ENCODE assay signal across 24 mouse cellular contexts in the genomic region with DNA sequence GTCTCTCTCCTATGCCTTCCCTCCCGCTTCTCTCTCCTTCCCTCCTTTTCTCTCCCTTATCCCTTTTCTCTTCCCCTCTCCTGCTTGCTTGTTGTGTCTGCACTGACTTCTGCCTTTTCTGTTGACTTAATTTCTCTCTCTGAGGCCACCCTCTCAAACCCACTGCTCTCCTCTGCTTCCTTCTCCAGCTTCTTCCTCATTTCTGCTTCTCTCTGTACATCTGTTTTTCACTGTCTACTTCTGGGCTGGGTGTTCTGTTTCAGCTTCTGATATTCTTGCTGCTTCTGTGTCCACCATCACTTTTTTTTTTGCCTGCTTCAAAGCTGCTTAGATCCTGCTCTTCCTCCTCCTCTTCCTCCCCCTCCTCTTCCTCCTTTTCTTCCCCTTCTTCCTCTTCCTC.
"Had no signal": no experiment of that assay in that cellular context is flagged by ENCODE, and none has a peak within 500 bp of the region (broad histone marks: within the 10 kb centered on the region; RNA-seq: fewer than 3 reads in every experiment).

No protein-coding gene starts in this region.

- H3K4me3 ChIP-seq: gastrocnemius, adult 2 months; heart, embryonic 10.5 days; heart, embryonic 12.5 days; intestine, embryonic 15.5 days; layer of hippocampus, adult 2 months; limb, embryonic 13.5 days; limb, embryonic 15.5 days; liver, embryonic 12.5 days had no signal

- H3K27ac ChIP-seq: gastrocnemius, adult 2 months; heart, embryonic 10.5 days; hindbrain, embryonic 14.5 days; intestine, embryonic 15.5 days; layer of hippocampus, adult 2 months; limb, embryonic 13.5 days; limb, embryonic 15.5 days; liver, embryonic 12.5 days had no signal

- H3K27me3 ChIP-seq: heart, embryonic 12.5 days; intestine, embryonic 15.5 days; limb, embryonic 13.5 days; limb, embryonic 15.5 days; liver, embryonic 12.5 days had no signal

- H3K9ac ChIP-seq: heart, embryonic 12.5 days; hindbrain, embryonic 14.5 days; intestine, embryonic 15.5 days; limb, embryonic 13.5 days; limb, embryonic 15.5 days; liver, embryonic 12.5 days had no signal

- ATAC-seq: hindbrain, embryonic 16.5 days; inflammation-experienced regulatory T-cells, adult 6 months; intestine, embryonic 15.5 days; intestine, postnatal 0 days; liver, embryonic 12.5 days had no signal

- H3K9me3 ChIP-seq: heart, embryonic 10.5 days; heart, embryonic 12.5 days; intestine, embryonic 15.5 days; limb, embryonic 15.5 days; liver, embryonic 12.5 days had no signal

- DNase-seq: gastrocnemius, adult 2 months; gastrocnemius, postnatal 10 days; gastrocnemius, postnatal 25 days; heart, adult 18-20 months; heart, postnatal 14 days; heart, postnatal 36 days; kidney, adult 18-20 months; kidney, adult 8-10 months; kidney, postnatal 10 days; kidney, postnatal 25 days; kidney, postnatal 4 days; layer of hippocampus, postnatal 36 days; left cerebral cortex, postnatal 4 days had no signal

- H3K36me3 ChIP-seq: heart, embryonic 10.5 days; heart, embryonic 12.5 days; intestine, embryonic 15.5 days; limb, embryonic 13.5 days; limb, embryonic 15.5 days; liver, embryonic 12.5 days had no signal

- H3K4me1 ChIP-seq: intestine, embryonic 15.5 days; liver, embryonic 12.5 days had no signal
